Mouse (Mus musculus) spleen, postnatal 36 days (tissue): ENCODE measurements around the gene Prm3.
A peak's percentile ranks its signal among the peaks of the same experiment; 100 is the strongest.
"Not testable (repeated sequence)": the region's sequence is repeated elsewhere in the genome, so short reads cannot be mapped to it uniquely, and the experiment has no call there.

Experiments
- DNase-seq, 2 experiments: peaks; one replicate each; pipeline ENCODE4 v3.0.0; 2022; ENCODE audit warnings: low spot score in 2 of 2, mixed read lengths in 1 of 2

Prm3 gene

DNA sequence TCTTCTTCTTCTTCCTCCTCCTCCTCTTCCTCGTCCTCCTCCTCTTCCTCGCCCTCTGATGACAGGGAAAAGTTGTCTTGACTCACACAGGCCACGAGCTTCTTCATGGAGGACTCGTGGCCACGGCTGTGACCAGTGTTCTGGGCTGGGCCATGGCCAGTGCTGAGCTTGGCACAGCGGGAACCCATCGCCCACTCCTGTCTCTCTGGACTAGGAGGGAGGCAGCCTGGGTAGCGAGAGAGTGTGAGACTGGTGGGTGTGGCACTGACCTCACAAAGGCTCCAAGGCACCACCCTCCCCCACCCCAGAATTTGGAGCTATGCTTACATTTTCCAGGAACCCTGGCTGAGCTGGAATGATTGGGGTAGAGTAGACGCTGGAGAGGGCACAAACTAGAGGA, at the start of gene Prm3:
Gene Prm3 (minus strand): TSS at position 213 of the 400 bp plus-strand sequence.
- DNase-seq: no peak

DNA sequence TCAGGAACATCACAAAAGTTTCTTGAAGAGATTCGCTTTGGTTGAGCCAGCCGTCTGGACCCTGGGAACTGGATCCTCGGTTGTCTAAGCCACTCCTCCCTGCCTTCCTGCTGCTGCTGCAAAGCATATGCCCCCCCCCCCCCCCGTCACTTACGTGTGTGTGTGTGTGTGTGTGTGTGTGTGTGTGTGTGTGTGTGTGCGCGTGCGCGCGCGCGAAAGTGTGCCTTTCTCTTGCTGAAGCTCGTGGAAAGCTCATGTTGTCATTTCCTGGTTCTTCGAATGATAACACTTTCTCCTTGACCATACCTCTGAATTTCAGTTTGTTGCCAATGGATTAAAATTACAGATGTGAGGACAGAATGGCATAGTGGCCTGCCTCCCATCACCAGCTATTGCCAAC, 49.3 kb upstream of the Prm3 start:
- no peak for DNase-seq

DNA sequence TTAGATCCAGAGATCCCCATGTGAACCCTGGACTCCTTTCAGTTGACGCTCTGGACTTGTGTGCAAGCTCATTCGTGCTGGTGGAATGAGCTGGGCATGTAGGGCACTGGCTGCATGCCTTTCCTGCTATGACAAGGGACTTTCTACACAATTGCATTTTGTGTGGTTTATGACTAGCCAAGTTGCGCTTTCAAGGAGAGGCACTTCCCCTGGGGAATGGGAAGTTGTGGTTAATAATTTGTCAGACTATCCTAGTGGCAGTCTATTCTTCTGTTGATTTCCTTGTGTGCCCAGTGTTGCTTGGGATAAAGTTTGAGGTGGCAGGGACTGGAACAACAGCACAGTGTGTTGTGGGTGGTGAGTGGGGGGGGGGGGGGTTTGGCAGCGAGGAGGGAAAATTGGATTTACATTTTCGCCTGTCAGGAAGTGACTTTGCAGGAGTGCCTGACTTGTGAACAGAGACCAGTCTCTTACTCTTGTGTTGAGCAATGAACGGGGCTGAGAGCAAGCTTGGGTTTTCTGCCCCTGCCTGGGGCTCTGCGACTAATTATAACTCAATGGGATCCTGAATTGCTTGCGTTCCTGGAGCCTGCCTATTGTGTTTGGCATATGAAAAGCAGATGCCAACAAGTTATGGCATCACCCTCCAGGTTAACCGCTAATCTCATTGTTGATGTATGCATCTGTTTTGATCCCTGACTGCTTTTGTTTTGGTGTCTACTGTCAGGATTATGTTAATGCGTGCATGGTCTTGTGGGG, 48.0 kb upstream of the Prm3 start:
- peak in 1 of 2 experiments; percentile 25 for DNase-seq

DNA sequence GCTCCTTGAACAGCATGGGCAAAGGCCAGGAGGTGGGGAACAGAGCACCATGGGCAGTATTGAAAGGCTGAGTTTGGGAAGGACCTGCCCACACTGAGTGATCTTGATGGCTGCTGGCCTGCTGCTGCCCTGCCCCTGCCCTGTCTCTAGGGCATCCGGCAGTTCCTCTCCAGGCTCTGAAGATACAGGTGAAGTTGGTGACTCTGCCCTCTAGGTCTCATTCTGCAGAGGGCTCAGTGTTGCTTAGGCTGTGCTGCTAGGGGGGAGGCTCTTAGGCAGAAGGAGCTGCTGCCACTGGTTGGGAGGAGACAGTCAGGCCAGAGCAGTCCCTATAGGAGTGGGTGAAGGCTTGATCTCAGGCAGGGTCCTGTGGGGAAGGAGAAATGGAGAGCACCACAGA, 47.2 kb upstream of the Prm3 start:
- DNase-seq: no peak

DNA sequence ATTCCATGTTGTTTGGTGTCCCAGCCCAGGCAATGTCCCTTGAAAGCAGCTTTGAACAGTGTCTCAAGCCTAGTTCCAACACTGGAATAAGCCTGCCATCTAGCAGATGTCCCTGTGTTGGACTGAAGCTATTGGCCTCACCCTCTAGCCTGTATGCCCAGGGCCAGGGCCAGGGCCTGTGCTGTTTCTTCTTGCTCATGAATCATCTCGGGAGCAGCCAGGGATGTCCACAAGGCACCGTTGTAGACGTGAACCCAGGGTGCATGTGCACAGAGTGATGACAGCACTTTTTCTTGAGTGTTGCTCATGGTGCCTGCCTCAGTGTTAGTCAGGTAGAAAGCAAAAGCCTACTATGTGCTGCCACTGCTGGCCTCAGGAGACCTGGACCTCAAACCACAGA, 46.5 kb upstream of the Prm3 start:
- no peak for DNase-seq

DNA sequence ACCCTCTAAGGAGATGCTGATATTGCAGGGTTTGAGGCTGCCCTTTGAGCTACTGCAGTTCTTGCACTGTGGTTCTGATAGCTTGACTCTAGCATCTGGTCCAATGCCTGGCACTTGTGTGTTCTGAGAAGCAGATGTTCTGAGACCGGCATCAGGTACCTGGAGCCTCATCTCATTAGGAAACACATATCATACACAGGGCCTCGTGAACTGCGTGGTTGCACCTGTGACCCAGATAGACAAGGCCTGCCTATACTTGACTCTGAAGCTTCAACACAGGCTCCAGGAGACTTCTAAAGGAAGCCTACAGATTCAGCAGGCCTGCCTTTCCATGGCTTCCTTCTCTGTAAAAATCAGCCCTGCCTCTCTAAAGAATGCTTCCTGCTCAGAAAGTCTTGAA, 45.7 kb upstream of the Prm3 start:
- no peak for DNase-seq

DNA sequence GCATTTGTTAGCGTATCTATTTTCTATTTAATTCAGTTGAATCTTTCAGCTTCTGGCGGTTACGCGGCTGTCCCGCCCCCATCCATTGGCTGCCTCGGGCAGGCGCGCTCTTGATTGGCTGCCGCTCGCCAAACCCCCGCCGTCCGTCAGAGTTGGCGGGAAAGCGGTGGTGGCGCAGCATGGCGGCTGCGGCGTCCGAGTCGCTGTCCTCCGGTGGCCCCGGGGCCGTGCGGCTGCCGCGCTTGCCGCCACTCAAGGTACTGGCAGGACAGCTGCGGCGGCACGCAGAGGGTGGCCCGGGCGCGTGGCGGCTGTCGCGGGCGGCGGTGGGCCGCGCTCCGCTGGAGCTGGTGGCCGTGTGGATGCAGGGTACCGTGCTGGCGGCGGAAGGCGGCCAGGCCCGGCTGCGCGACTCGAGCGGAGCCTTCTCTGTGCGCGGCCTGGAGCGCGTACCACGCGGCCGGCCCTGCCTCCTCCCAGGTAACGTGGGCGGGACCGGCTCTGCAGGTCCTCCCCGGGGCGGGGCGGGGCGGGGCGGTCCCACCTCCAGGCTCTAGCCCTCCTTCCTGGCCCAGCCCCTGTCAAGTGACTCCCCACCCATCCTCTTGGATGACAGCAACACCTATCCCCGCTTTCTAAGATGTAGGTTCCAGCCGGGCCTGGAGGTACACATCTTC, 44.3 kb upstream of the Prm3 start, which contains the start of gene Rmi2:
Gene Rmi2 (plus strand): TSS at position 149 of the 677 bp plus-strand sequence.
- peak; percentile 85 to 86 for DNase-seq

DNA sequence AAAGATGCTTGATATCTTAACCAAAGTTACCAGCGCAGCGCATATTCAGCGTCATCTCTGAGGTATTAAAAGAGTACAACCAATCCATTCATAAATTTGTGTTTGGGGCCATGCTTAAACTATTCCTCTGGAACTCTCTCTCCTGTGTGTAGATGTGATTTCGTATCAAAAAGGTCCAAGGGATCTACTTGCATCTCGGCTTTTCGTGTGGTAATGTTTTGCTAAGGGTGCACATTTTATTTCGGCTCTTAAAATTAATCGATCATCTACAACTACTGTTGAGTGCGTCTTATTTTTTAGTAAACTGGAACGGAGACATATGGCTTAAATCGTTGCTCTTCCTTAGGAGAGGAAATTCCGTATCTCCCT, 43.8 kb upstream of the Prm3 start:
- no peak for DNase-seq

DNA sequence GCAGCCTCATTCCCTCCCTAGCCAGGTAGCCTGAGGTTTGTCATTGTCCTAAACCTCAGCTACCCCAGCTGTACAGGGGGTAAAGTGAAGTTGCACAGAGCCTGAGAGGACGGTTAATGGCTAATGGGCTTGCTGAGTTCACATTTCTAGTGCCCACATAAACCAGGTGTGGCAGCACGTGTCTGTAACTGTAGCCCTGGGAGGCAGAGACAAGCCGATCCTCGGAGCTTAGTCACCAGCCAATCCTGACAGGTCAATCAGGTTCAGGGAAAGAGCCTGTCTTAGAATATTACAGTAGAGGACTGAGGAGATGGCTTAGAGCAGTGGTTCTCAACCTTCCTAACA, 37.7 kb upstream of the Prm3 start:
- DNase-seq: no peak

DNA sequence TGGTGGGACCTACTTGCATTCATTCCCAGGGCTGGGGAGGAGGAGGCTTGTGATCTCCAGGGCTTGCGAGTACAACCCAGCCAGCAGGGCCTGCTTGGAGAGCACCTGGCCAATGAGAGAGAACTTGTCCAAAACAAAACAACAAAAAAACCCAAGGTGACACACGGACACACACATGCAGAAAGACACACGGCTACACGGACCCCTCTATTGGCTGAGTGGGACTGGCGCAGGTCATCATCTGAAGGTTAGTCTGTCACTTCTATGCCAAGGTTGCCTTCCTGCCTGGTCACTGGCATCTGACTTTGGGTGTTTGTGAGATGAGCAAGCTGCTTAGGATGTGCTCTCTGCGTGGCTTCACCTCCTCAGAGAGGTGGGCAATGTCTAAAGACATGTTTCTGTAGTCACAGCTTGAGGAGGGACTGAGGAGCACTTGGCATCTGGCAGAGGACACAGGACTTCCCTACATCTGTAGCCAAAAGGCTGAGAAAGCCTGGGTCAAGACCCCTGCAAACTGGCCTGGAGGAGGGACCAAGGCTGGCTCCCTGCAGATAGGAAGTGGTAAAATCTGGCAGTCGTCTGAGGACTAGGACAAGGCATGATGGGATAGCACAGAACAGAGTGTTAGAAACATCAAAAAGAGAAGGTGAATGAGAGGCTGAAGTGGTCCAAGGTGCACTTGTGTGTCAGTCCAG, 37.2 kb upstream of the Prm3 start:
- DNase-seq: no peak

DNA sequence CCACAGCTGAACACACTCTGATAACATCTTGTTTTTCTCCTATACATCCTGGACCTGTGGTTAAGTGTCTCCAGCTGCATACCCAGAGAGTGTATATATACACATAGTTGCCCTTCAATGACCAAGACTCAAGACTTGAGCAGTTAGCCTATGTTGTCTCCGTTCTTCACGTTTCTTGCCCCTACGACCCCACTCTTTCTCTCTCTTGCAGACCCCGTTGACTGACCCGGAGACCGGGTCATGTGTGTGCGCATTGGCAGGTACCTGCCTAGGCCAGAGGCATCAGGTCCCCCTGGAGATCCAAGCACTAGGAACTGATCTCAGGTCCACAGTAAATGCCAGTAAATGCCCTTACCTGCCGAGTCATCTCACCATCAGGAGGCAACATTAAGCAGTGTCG, 36.6 kb upstream of the Prm3 start:
- DNase-seq: no peak

DNA sequence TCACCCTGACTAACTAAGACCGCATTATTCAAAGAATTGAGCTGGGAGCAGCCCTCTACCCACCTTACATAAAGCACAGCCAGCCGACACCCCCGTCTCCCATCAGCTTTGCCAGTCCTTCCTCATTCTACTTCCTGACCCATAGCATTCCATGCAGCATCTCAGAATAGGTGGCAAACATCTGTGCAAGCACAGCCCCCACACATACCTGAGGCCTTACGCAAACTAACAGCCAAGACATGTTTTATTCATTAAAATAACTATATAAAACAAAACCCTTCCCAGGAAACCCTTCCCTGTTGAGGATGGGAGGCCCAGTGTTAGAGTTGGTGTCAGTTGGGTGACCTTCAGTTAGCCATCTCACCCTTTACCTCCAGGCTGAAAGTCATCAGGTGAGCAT, 35.1 kb upstream of the Prm3 start:
- no peak for DNase-seq

DNA sequence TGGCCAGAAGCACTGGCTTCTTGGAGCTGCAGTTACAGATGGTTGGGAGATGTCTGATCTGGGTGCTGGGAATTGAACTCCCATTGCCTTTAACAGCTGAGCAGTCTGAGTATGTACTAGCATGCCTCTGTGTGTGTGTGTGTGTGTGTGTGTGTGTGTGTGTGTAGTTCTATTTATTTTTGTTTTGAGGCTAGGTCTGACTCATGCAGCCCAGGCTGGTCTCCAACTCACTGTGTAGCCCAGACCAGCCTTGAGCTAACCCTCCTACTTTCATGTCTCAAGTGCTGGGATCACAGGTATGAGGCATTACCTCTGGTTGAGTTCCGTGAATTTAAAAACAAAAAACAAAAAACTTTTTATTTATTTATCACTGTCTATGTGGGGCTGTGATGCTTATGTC, 33.8 kb upstream of the Prm3 start:
- DNase-seq: no peak

DNA sequence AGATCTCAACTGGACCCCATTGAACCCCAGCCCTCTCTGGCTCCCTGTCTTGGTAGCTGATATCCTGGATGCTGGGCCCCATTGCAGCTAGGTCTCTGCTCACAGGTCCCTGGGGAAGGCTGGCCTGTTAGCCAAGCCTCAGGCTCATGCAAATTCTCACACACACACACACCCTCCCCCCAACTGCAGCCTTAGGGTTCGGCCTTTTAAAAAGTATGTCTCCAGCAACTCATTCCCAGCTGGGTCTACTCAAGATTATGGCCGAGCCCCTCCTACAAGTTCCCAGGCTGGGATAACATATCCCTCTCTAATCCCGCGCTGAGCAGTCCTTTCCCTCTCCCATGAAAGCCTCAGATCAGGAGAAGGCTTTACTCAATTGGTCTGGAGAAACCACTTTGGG, 30.7 kb upstream of the Prm3 start:
- DNase-seq: no peak

DNA sequence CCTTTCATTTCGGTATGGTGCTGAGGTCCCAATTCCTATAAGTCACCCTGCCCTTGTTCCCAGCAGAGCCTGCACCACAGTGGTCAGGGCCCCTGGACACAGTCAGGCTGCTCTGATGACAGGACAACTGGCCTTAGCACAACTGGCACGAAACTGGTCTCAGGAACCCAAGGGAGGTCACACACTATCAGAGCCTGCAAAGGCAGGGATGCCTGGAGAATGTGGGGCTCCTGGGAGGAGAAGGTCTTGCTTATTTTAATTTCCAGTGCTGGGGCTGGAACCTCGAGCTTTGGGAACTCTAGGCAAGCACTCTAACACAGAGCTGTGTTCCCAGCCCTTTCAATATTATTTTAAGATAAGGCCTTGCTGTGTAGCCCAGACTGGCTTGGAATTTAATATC, 29.3 kb upstream of the Prm3 start:
- no peak for DNase-seq

DNA sequence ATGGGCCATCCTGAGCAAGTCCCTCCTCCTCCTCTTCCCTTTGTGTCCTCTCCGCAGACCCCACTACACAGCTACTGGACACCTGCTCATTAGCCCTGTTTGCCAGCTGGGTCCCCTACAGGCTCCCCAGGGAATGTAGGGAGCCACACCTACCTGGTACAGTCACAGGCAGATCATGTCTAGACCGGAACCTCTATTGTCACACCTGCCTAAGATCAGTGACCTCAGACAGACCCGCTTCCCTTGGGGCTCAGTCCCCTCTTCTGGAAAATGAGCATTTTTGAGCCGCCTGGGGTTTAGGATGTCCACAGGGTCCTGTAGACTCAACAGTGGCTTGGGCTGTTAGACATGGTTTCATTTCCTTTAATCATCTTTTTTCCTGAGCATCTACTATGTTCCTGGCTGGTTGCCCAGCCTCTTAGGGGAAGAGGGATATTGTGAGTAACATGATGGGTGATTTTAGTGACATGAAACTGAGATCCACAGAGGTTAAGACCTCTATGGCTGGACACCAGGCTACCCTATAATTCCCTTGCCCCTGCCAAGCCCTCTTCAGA, 27.9 kb upstream of the Prm3 start:
- DNase-seq: no peak

DNA sequence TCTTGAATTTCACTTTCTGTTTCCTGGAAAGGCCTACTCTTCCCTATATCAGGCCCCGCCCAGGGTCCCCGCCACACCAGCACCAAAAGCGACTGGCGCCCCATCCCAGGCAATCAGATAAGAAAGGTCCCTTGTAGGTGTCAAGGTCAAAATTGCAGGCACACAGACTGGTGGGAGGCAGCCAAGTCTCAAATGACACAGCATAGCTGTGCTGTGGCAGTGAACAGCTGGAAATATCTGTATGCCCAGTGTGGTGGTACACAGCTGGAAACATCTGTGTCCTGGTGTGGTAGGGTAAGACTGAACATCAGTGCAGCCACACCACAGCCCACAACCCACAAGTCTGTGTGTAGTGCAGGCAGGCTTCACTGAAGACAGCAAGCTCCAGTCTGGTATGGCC, 24.1 kb upstream of the Prm3 start:
- DNase-seq: no peak

DNA sequence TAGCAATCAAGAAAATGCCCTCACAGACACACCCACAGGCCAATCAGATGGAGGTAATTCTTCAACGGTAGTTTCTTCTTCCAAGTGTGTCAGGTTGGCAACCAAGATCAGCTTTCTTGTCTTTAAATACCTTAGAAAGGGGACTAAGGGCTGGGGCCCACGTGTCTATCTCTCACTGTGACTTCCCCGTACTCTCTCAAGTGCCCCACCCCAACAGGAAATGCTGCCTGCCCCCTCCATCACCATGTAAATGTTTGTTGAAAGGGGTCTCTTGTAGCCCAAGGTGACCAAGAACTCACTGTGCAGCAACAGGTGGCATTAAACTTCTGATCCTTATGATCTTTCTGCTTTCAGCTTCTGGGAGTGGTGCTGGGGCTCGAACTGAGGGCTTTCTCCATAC, 23.0 kb upstream of the Prm3 start:
- no peak for DNase-seq

DNA sequence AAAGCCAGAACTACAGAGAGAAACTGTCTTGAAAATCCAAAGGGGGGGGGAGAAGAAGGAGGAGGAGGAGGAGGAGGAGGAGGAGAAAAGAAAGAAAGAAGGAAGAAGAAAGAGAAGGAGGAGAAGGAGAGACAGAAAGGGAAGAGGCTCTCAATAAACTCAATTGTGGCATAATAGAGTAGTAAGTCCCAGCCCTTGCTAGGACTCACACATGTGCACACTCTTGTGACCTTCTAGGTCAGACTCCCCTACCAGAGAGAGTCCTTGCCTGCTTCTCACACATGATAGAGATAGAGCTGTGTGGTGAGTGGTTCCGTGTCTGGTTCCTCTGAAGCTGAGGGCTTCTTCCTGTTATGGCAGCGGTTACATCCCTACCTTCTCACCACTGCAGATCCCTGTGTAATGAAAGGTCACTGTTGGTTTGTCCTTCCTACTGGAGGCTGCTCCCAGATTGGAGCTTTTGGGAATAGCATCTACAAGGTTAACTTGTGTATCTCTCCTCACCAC, 22.2 kb upstream of the Prm3 start, which contains the start of gene Gm11172:
Gene Gm11172 (plus strand): TSS at position 51 of the 507 bp plus-strand sequence.
- DNase-seq: no peak

DNA sequence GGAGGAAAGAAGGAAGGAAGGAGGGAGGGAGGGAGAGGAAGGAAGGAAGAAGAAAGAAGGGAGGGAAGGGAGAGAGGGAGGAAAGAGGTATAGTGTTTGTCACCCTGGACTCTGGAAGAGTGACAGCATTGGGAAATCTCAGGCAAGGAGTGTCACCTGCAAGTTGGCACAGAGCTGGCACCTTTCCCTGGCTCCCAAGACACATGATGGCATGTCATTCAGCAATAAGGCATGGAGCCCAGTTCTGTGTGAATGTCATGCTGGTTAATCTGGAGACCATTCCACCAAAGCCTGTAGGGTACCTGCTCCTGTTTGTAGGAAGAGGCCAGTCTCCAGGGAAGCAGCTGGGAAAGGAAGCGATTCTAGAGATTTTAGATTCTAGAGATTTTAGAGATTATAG, 19.7 kb upstream of the Prm3 start:
- DNase-seq: no peak

DNA sequence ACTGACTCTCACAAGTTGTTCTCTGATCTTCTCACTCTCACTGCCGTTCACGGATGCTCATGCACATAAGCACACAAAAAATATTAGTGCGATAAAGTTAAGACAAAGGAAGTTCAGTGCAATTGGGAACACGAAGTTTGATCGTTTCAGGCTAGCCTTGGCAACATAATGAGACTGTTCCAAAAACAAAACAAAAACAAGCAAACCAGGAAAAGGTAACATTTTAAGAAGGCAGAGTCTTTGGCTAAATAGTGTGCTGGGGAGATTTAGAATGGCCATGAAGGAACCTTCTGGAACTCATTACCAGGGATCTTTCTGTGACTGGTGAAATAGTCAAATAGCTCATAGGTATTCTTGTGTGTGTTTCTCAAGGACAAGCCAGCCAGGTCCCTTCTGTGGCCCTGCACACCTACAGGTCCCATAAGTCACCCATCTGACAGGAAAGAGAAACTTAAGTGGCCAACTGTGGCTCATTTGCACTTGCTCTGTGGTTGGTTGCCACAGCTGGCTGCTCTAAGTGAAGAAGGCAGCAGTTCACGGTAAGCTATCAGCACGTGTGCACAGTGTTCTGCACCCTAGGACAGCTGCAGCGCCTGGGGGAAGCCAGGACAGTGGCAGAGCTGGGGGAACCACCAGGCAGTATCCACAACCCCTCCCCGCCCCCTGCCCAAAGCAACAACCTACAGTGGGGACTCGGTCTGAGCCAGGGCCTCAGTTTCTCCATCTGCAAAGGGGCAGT, 15.2 kb upstream of the Prm3 start, which contains the start of gene Prm1:
Gene Prm1 (minus strand): TSS at position 51 of the 739 bp plus-strand sequence.
- peak; percentile 64 to 67 for DNase-seq

DNA sequence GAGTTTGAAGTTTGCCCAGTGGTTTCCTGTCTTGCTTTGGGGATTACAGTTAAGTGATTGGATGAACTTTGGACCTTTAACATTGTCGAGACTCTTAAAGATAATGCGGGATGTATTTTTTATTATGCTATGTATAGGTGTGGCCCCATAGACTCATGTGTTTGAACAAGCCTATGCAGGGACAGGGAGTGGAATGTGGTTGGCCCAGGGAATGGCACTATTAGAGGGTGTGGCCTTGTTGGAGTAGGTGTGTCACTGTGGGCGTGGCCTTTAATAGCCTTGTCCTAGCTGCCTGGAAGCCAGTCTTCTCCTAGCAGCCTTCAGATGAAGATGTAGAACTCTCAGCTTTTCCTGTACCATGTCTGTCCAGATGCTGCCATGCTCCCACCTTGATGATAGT, 11.7 kb upstream of the Prm3 start:
- not testable (repeated sequence) for DNase-seq
